In genomic region chr12:108896006-108896405, GRCm38 (mm10) we compare ENCODE assay signal across 8 mouse cellular contexts. TPM values are rescaled to one million over a fixed set of nuclear protein-coding genes. Genes with fewer than 3 reads are reported as not detected.
DNase-seq lines count a peak whose midpoint lies in the region; ATAC-seq and TF ChIP-seq lines count a peak whose summit lies in the region.

No protein-coding gene starts in this region.

- WGBS in liver, postnatal 0 days (ENCODE audit: insufficient replicate concordance): 59% methylated on average over 3 of the region's 3 CpGs
- WGBS in stomach, postnatal 0 days: 50% methylated on average over 3 of the region's 3 CpGs
- 71% methylated on average over 3 of the region's 3 CpGs for WGBS in midbrain, embryonic 11.5 days

- H3K4me2 ChIP-seq in liver, postnatal 0 days (ENCODE audit: low read depth, low read length): no peak overlapping the region
- no peak overlapping the region for H3K4me2 ChIP-seq in stomach, postnatal 0 days (replicated peaks; ENCODE audit: low read depth)
- H3K4me2 ChIP-seq in midbrain, embryonic 11.5 days: no peak overlapping the region

- H3K9me3 ChIP-seq in liver, postnatal 0 days (ENCODE audit: low read length): no peaks in the 10 kb centered on the region
- H3K9me3 ChIP-seq in stomach, postnatal 0 days (ENCODE audit: control insufficient read depth, low read length): no peaks in the 10 kb centered on the region
- no peaks in the 10 kb centered on the region for H3K9me3 ChIP-seq in midbrain, embryonic 11.5 days (ENCODE audit: control insufficient read depth, low read length)

- TF ChIP-seq CTCF in liver, postnatal 0 days (IDR thresholded peaks at IDR 0.05; ENCODE audit: low read depth): peak; percentile 59
- peak; percentile 33; the same call in 1 of the 2 replicates for TF ChIP-seq CTCF in brain, embryonic 14.5 days (IDR thresholded peaks at IDR 0.05; ENCODE audit: borderline replicate concordance, extremely low read depth, insufficient read depth, insufficient read length)
- peak; percentile 74 for TF ChIP-seq CTCF in stomach, postnatal 0 days (IDR thresholded peaks at IDR 0.05; ENCODE audit: low read depth)

- TF ChIP-seq POLR2A in brain, embryonic 14.5 days (IDR thresholded peaks at IDR 0.05; ENCODE audit: borderline replicate concordance, extremely low read depth, insufficient read depth, insufficient read length, poor library complexity, severe bottlenecking): no peak

- ATAC-seq in liver, postnatal 0 days: no peak
- no peak for ATAC-seq in stomach, postnatal 0 days (ENCODE audit: low FRiP score, low TSS enrichment)
- ATAC-seq in midbrain, embryonic 11.5 days (ENCODE audit: low FRiP score): no peak

- no peak overlapping the region for H3K9ac ChIP-seq in liver, postnatal 0 days (replicated peaks)
- H3K9ac ChIP-seq in stomach, postnatal 0 days (ENCODE audit: low read length): no peak overlapping the region
- H3K9ac ChIP-seq in midbrain, embryonic 11.5 days (ENCODE audit: low read length): no peak overlapping the region

- peak; percentile 44 to 54 for DNase-seq in cerebellum, postnatal 14 days
- DNase-seq in cerebellum, adult 11 months: no peak
- DNase-seq in liver, postnatal 0 days: no peak
- no peak for DNase-seq in liver
- peak; percentile 8 for DNase-seq in brain, embryonic 14.5 days (ENCODE audit: low read depth)
- peak; percentile 53 for DNase-seq in stomach, postnatal 0 days (ENCODE audit: low spot score)
- no peak for DNase-seq in left cerebral cortex, adult 9 months (ENCODE audit: low spot score in 2 of 2)
- DNase-seq in midbrain, embryonic 11.5 days (ENCODE audit: low spot score, missing footprints): no peak

- H3K4me1 ChIP-seq in liver, postnatal 0 days (ENCODE audit: insufficient read depth): peaks cover 13% of the 10 kb centered on the region
- no peaks in the 10 kb centered on the region; the same call in 1 of the 2 replicates for H3K4me1 ChIP-seq in stomach, postnatal 0 days (replicated peaks; ENCODE audit: control insufficient read depth, insufficient read depth)
- peaks cover 11% of the 10 kb centered on the region for H3K4me1 ChIP-seq in midbrain, embryonic 11.5 days (ENCODE audit: control insufficient read depth, insufficient read depth, low read length)

- H3K4me3 ChIP-seq in liver, postnatal 0 days (ENCODE audit: low read depth, low read length): no peak overlapping the region
- no peak overlapping the region for H3K4me3 ChIP-seq in stomach, postnatal 0 days (ENCODE audit: low read depth, low read length)
- H3K4me3 ChIP-seq in midbrain, embryonic 11.5 days (ENCODE audit: low read depth, low read length): no peak overlapping the region

- H3K36me3 ChIP-seq in liver, postnatal 0 days (replicated peaks; ENCODE audit: insufficient read depth, low read length): no peaks in the 10 kb centered on the region; the same call in 1 of the 2 replicates
- H3K36me3 ChIP-seq in stomach, postnatal 0 days (ENCODE audit: control insufficient read depth, insufficient read depth, low read length): peaks cover 2% of the 10 kb centered on the region; the same call in 1 of the 2 replicates
- H3K36me3 ChIP-seq in midbrain, embryonic 11.5 days (ENCODE audit: control insufficient read depth, insufficient read depth, low read length): no peaks in the 10 kb centered on the region

- H3K27ac ChIP-seq in liver, postnatal 0 days (ENCODE audit: low read depth): no peak overlapping the region
- H3K27ac ChIP-seq in stomach, postnatal 0 days (replicated peaks): no peak overlapping the region
- no peak overlapping the region for H3K27ac ChIP-seq in midbrain, embryonic 11.5 days (ENCODE audit: low read depth, low read length)

- H3K27me3 ChIP-seq in liver, postnatal 0 days (ENCODE audit: insufficient read depth, low read length): no peaks in the 10 kb centered on the region
- no peaks in the 10 kb centered on the region for H3K27me3 ChIP-seq in stomach, postnatal 0 days (ENCODE audit: control insufficient read depth, insufficient read depth, low read length)
- H3K27me3 ChIP-seq in midbrain, embryonic 11.5 days (ENCODE audit: control insufficient read depth, insufficient read depth, low read length): no peaks in the 10 kb centered on the region

- no peak for TF ChIP-seq EP300 in liver, postnatal 0 days (IDR thresholded peaks at IDR 0.05; ENCODE audit: low read depth)
- no peak for TF ChIP-seq EP300 in stomach, postnatal 0 days (optimal IDR thresholded peaks at IDR 0.05)

RNA-seq across cellular contexts. Expression of gene Wars, which starts 2.0 kb away (rescaled TPM):
- 13.8 and 15.9 TPM in 2 replicates for polyA plus RNA-seq in liver, postnatal 0 days (2015; fragmentation: Nextera tagmentation; extraction: Ambion mirVana)
- polyA plus RNA-seq in brain, embryonic 14.5 days (2012; rRNA removed): 107 and 119 TPM in 2 replicates
- 70.7 and 76.0 TPM in 2 replicates for polyA plus RNA-seq in stomach, postnatal 0 days (2015; fragmentation: Nextera tagmentation; extraction: Ambion mirVana)
- 128 TPM in 2 replicates for polyA plus RNA-seq in midbrain, embryonic 11.5 days (2014; fragmentation: Nextera tagmentation; extraction: Ambion mirVana)

RNA-seq across cellular contexts. Expression of gene Wdr25, which starts 2.6 kb away (rescaled TPM):
- 2.4 and 2.6 TPM in 2 replicates for polyA plus RNA-seq in liver, postnatal 0 days (2015; fragmentation: Nextera tagmentation; extraction: Ambion mirVana)
- polyA plus RNA-seq in brain, embryonic 14.5 days (2012; rRNA removed): 11.0 and 13.8 TPM in 2 replicates
- polyA plus RNA-seq in stomach, postnatal 0 days (2015; fragmentation: Nextera tagmentation; extraction: Ambion mirVana): 3.2 and 3.9 TPM in 2 replicates
- polyA plus RNA-seq in midbrain, embryonic 11.5 days (2014; fragmentation: Nextera tagmentation; extraction: Ambion mirVana): 4.7 and 5.0 TPM in 2 replicates

Comparison
In these comparisons a context has a peak if more than half of its experiments do, and no peak if none do; other contexts are left out.
1. DNase-seq: peak in cerebellum, postnatal 14 days (2 of 2), brain, embryonic 14.5 days (single experiment) and stomach, postnatal 0 days (single experiment); none in cerebellum, adult 11 months (single experiment), liver, postnatal 0 days (single experiment), liver (single experiment), left cerebral cortex, adult 9 months (0 of 2) and midbrain, embryonic 11.5 days (single experiment).
2. Peak in every context shown above with its lines, with median percentiles within 50 percentile points of each other: CTCF ChIP-seq.